Mouse (Mus musculus) embryonic facial prominence, embryonic 14.5 days (tissue): ENCODE results near the gene Lims1. TPM values are rescaled to one million over a fixed set of nuclear protein-coding genes. Genes with fewer than 3 reads are reported as not detected.
"Not testable (repeated sequence)": the region's sequence is repeated elsewhere in the genome, so short reads cannot be mapped to it uniquely, and the experiment has no call there.

Source experiments
- ATAC-seq: fragments of 200-750 bp; cut with Nextera tagmentation; 2 replicates; pipeline ENCODE4 v1.8.0; 2017; ENCODE audit warnings: low read depth, moderate number of reproducible peaks, moderate TSS enrichment
- DNase-seq: peaks from one replicate; pipeline ENCODE4 v3.0.0-alpha.2; 2015; ENCODE audit warnings: low spot score
- H3K27ac ChIP-seq: fragments of 300-500 bp; sonication (generic); replicated peaks from 2 replicates; pipeline ENCODE4 v1.5.1; 2014; ENCODE audit warnings: low read depth, mild to moderate bottlenecking, low read length, moderate library complexity
- H3K27me3 ChIP-seq: fragments of 300-500 bp; sonication (generic); replicated peaks from 2 replicates; pipeline ENCODE4 v1.6.1; 2014; ENCODE audit warnings: low read length; ENCODE audit not compliant: control insufficient read depth, insufficient read depth
- H3K36me3 ChIP-seq: fragments of 300-500 bp; sonication (generic); 2 replicates; pipeline ENCODE4 v1.6.1; 2014; ENCODE audit warnings: low read length, mixed read lengths; ENCODE audit not compliant: control insufficient read depth, insufficient read depth
- H3K4me1 ChIP-seq: fragments of 300-500 bp; sonication (generic); 2 replicates; pipeline ENCODE4 v1.6.1; 2014; ENCODE audit warnings: antibody characterized with exemption, low read length; ENCODE audit not compliant: control insufficient read depth, insufficient read depth
- H3K4me2 ChIP-seq: fragments of 300-500 bp; sonication (generic); 2 replicates; pipeline ENCODE4 v1.6.1; 2014; ENCODE audit warnings: low read depth, mild to moderate bottlenecking, low read length, moderate library complexity, mixed read lengths
- H3K4me3 ChIP-seq: fragments of 300-500 bp; sonication (generic); 2 replicates; pipeline ENCODE4 v1.5.1; 2014; ENCODE audit warnings: low read depth, mild to moderate bottlenecking, low read length
- H3K9ac ChIP-seq: fragments of 300-500 bp; sonication (generic); 2 replicates; pipeline ENCODE4 v1.6.1; 2014; ENCODE audit warnings: low read depth, mild to moderate bottlenecking, low read length, moderate library complexity, mixed read lengths
- H3K9me3 ChIP-seq: fragments of 300-500 bp; sonication (generic); 2 replicates; pipeline ENCODE4 v1.6.1; 2016; ENCODE audit warnings: low read length; ENCODE audit not compliant: control insufficient read depth
- whole genome bisulfite sequencing: fragments of 180-500 bp; shearing (Covaris S2); extraction: QIAGEN DNeasy Blood & Tissue Kit; methylation state at CpG from one replicate; pipeline ENCODE4 v1.1.7; 2014; 5-methylcytosine and 5-hydroxymethylcytosine counted together
- polyA plus RNA-seq: library from polyadenylated mRNA; unstranded; fragments of >200 nt; fragmentation: Nextera tagmentation; extraction: Ambion mirVana; gene quantifications from 2 replicates; pipeline ENCODE4 v1.2.1, GENCODE M21; 2014

Gene Lims1
- polyA plus RNA-seq, 1 experiment from 2014 or later, result 121 TPM

- 81% methylated on average over 4 of the region's 4 CpGs for WGBS
- H3K36me3 ChIP-seq, ATAC-seq, H3K9ac ChIP-seq, H3K9me3 ChIP-seq, H3K27me3 ChIP-seq, DNase-seq, H3K4me3 ChIP-seq, H3K4me2 ChIP-seq, H3K4me1 ChIP-seq, H3K27ac ChIP-seq: not testable (repeated sequence)
Observed at GRCm38 (mm10) chr10:58337091-58337490, 13.8 kb downstream of the Lims1 start.

- Histone ChIP-seq H3K4me3 (no peak overlapping the region), H3K4me2 (no peak overlapping the region), H3K4me1 (peaks cover 8% of the 10 kb centered on the region), H3K27ac (no peak overlapping the region), H3K27me3 (no peaks in the 10 kb centered on the region), H3K9me3 (no peaks in the 10 kb centered on the region), H3K36me3 (no peaks in the 10 kb centered on the region), H3K9ac (no peak overlapping the region)
- peak; percentile 41 for DNase-seq
- 22% methylated on average over 1 of the region's 1 CpGs for WGBS
- ATAC-seq, result no peak
Observed at GRCm38 (mm10) chr10:58338590-58338989, 15.3 kb downstream of the Lims1 start.

GRCm38 (mm10) chr10:58341685-58342084 lies 18.4 kb downstream of the Lims1 start:
- DNase-seq (peak; percentile 74), ATAC-seq (peak; percentile 44; the same call in 1 of the 2 replicates)
- Histone ChIP-seq H3K27me3 (no peaks in the 10 kb centered on the region), H3K9me3 (no peaks in the 10 kb centered on the region), H3K9ac (no peak overlapping the region), H3K4me2 (no peak overlapping the region), H3K4me1 (peaks cover 3% of the 10 kb centered on the region; the same call in 1 of the 2 replicates), H3K27ac (peak overlapping the region; percentile 76), H3K4me3 (no peak overlapping the region), H3K36me3 (no peaks in the 10 kb centered on the region)
- WGBS, result 36% methylated on average over 2 of the region's 2 CpGs

GRCm38 (mm10) chr10:58342199-58342598 lies 18.9 kb downstream of the Lims1 start:
- WGBS, result 68% methylated on average over 2 of the region's 2 CpGs
- H3K27ac ChIP-seq, result peak overlapping the region; percentile 76
- no peak for ATAC-seq

GRCm38 (mm10) chr10:58343552-58343951 lies 20.3 kb downstream of the Lims1 start:
- Histone ChIP-seq H3K27ac (no peak overlapping the region), H3K9ac (no peak overlapping the region), H3K4me3 (no peak overlapping the region), H3K9me3 (no peaks in the 10 kb centered on the region), H3K27me3 (no peaks in the 10 kb centered on the region), H3K36me3 (no peaks in the 10 kb centered on the region), H3K4me2 (no peak overlapping the region), H3K4me1 (peaks cover 3% of the 10 kb centered on the region; the same call in 1 of the 2 replicates)
- no peak for ATAC-seq
- 90% methylated on average over 3 of the region's 3 CpGs for WGBS
- no peak for DNase-seq

More at GRCm38 (mm10) chr10:58342199-58342598, 18.9 kb downstream of the Lims1 start:
- Histone ChIP-seq H3K27me3 (no peaks in the 10 kb centered on the region), H3K4me2 (no peak overlapping the region), H3K9me3 (no peaks in the 10 kb centered on the region), H3K4me1 (peaks cover 3% of the 10 kb centered on the region; the same call in 1 of the 2 replicates), H3K36me3 (no peaks in the 10 kb centered on the region), H3K9ac (no peak overlapping the region), H3K4me3 (no peak overlapping the region)
- no peak for DNase-seq

GRCm38 (mm10) chr10:58350600-58350999 lies 27.3 kb downstream of the Lims1 start:
- DNase-seq (no peak), ATAC-seq (no peak)
- Histone ChIP-seq H3K9ac (no peak overlapping the region), H3K27ac (no peak overlapping the region), H3K4me1 (no peaks in the 10 kb centered on the region), H3K4me2 (no peak overlapping the region), H3K36me3 (0 out of 2 replicates have a peak, but pooled peaks cover 8% of the 10 kb centered on the region), H3K4me3 (no peak overlapping the region), H3K9me3 (no peaks in the 10 kb centered on the region), H3K27me3 (no peaks in the 10 kb centered on the region)
- WGBS, result 79% methylated on average over 3 of the region's 3 CpGs

- H3K27me3 ChIP-seq, result no peaks in the 10 kb centered on the region
- no peak for ATAC-seq
- H3K4me2 ChIP-seq, result no peak overlapping the region
- no peak overlapping the region for H3K9ac ChIP-seq
- no peaks in the 10 kb centered on the region for H3K9me3 ChIP-seq
- no peak for DNase-seq
- no peaks in the 10 kb centered on the region for H3K4me1 ChIP-seq
- 0 out of 2 replicates have a peak, but pooled peaks cover 8% of the 10 kb centered on the region for H3K36me3 ChIP-seq
- H3K27ac ChIP-seq, result no peak overlapping the region
- WGBS, result 95% methylated on average over 2 of the region's 2 CpGs
- H3K4me3 ChIP-seq, result no peak overlapping the region
Observed at GRCm38 (mm10) chr10:58351670-58352069, 28.4 kb downstream of the Lims1 start.

- no peak overlapping the region for H3K9ac ChIP-seq
- H3K9me3 ChIP-seq, result no peaks in the 10 kb centered on the region
- no peaks in the 10 kb centered on the region for H3K27me3 ChIP-seq
- H3K4me1 ChIP-seq, result no peaks in the 10 kb centered on the region
- H3K4me3 ChIP-seq, result no peak overlapping the region
- no peak overlapping the region for H3K27ac ChIP-seq
- peaks cover 8% of the 10 kb centered on the region; the same call in 1 of the 2 replicates for H3K36me3 ChIP-seq
- 71% methylated on average over 3 of the region's 3 CpGs for WGBS
- ATAC-seq, result no peak
- DNase-seq, result no peak
- H3K4me2 ChIP-seq, result no peak overlapping the region
Observed at GRCm38 (mm10) chr10:58352364-58352763, 29.1 kb downstream of the Lims1 start.

GRCm38 (mm10) chr10:58354561-58354960 lies 31.3 kb downstream of the Lims1 start:
- WGBS, result 41% methylated on average over 3 of the region's 3 CpGs
- Histone ChIP-seq H3K9me3 (no peaks in the 10 kb centered on the region), H3K9ac (no peak overlapping the region), H3K36me3 (peaks cover 11% of the 10 kb centered on the region; the same call in 1 of the 2 replicates), H3K27me3 (no peaks in the 10 kb centered on the region), H3K4me3 (no peak overlapping the region), H3K27ac (no peak overlapping the region), H3K4me2 (no peak overlapping the region), H3K4me1 (no peaks in the 10 kb centered on the region)
- DNase-seq (no peak), ATAC-seq (no peak)
